Mouse (Mus musculus): ENCODE measurements around the gene V1rd19. TPM values are rescaled to one million over a fixed set of nuclear protein-coding genes. Genes with fewer than 3 reads are reported as not detected.
"Not testable (repeated sequence)": the region's sequence is repeated elsewhere in the genome, so short reads cannot be mapped to it uniquely, and the experiment has no call there.

V1rd19 gene
- total RNA-seq (2022), result not detected

DNA sequence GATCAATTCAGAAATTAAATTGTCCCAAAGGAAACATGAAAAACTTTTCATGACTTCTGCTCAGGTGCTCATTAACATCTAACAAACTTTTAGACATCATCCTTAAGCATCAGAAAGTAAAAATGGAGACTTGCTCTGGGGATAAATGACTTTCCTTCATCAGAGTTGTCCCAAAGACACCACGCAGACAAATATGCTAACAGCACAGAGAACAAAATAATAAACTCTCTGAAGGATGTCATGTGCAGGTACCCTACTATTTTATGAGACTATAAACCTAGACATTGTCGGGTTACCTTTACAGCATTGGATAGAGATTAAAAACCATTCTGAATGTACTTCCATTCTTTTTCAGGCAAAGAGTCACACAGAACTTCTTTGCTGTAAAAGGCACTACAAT is at the start of gene V1rd19:
V1rd19 (plus strand) TSS at position 301 of the 400 bp plus-strand sequence.
- no peak for DNase-seq (ENCODE audit: low spot score in 2 of 2)

DNA sequence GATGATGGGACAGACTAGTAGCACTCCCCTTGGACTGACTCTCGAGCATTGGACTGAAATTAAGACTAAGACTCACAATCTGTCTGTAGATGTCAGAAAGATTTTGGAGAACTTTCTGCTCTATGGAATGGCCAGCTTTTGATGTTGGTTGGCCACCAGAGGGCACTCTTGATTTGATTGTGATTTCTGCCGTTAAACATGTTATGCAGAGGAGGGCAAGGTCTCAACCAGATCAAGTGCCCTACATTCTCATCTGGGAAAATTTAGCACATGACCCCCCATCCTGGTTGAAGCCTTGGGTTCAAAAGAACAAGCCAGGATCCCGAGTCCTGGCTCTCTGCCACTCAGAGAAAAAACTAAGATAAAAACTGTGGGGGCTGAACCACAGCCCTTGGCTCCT is 33.4 kb upstream of the V1rd19 start:
- peak in 1 of 2 experiments; percentile 16 for DNase-seq (ENCODE audit: low spot score in 2 of 2)

DNA sequence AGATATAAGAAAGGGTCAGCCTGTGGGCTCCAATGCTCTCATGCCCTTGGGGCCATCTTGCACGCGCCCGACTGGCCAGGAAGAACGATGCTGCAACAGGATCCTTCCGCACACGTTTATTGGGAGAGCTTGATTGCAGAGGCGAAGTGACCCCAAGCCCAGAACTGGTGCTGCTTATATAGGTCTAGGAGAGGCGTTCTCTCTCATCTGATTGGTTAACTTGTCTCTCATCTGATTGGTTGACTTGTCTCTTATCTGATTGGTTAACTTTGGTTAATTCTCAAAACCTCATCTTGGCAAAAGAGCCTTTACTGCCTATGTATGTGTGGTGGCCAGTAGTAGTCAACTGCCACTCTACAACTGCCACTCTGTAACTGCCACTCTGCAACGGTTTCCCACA is 27.2 kb upstream of the V1rd19 start, which contains the start of gene Vmn1r181:
Vmn1r181 (plus strand) TSS at position 301 of the 400 bp plus-strand sequence.
- not testable (repeated sequence) for DNase-seq (ENCODE audit: low spot score in 2 of 2)

DNA sequence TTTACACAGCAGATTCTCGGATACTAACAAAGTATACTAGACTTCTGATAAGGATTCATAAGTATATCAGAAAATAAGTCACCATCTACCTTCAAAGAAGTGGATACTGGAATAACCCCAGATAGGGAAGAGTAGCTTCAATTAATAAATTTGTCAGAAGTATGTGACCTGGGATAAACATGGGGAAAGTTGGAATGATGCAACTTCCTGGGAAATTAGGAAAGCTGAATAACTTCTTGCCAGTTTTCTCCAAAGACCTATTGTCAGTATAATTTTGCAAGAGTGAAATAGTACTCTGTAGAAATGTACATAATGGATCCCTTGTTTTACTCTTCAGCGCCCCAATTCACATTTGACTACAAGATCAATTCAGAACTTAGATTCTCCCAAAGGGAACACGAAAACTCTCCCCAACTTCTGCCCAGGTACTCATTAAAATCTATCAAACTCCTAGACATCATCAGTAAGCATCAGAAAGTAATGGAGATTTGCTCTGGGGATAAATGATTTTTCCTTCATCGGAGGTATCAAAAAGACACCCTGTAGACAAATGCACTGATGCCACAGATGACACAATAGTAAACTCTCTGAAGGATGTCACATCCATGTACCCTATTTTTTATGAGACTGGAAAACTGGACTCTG is 51.3 kb downstream of the V1rd19 start, which contains the start of gene Vmn1r183:
Vmn1r183 (plus strand) TSS at position 595 of the 645 bp plus-strand sequence.
- DNase-seq (ENCODE audit: low spot score in 2 of 2), result no peak

Other genes starting within 250 kb of the V1rd19 start
- not detected for gene Vmn1r174, start 249.4 kb upstream of the V1rd19 start, total RNA-seq (2022)
- gene Vmn1r175, start 191.0 kb upstream of the V1rd19 start, total RNA-seq (2022), result not detected
- gene Vmn1r176, start 164.3 kb upstream of the V1rd19 start, total RNA-seq (2022), result not detected
- gene Vmn1r177, start 135.2 kb upstream of the V1rd19 start, total RNA-seq (2022), result not detected
- gene Vmn1r178, start 109.7 kb upstream of the V1rd19 start, total RNA-seq (2022), result not detected
- gene Vmn1r179, start 74.7 kb upstream of the V1rd19 start, total RNA-seq (2022), result not detected
- not detected for gene Vmn1r180, start 51.1 kb upstream of the V1rd19 start, total RNA-seq (2022)
- gene Vmn1r181, start 27.1 kb upstream of the V1rd19 start, total RNA-seq (2022), result not detected
- under 1 TPM in 1 of 4 experiments, not detected in 3; 0.04 TPM for gene Vmn1r183, start 51.6 kb downstream of the V1rd19 start, total RNA-seq (2022)
- gene Zfp180, start 80.2 kb downstream of the V1rd19 start, total RNA-seq (2022), result 10 to 100 TPM; 36.0 to 49.5 (median 40.8) TPM
- gene Zfp112, start 110.6 kb downstream of the V1rd19 start, total RNA-seq (2022), result 10 to 100 TPM; 11.2 to 14.3 (median 12.5) TPM
- 10 to 100 TPM; 20.9 to 25.6 (median 21.8) TPM for gene Zfp235, start 132.5 kb downstream of the V1rd19 start, total RNA-seq (2022)
- gene Zfp114, start 173.4 kb downstream of the V1rd19 start, total RNA-seq (2022), result 1 to 10 TPM; 2.9 to 4.6 (median 4.0) TPM
- gene Zfp111, start 209.8 kb downstream of the V1rd19 start, total RNA-seq (2022), result 10 to 100 TPM; 12.2 to 15.2 (median 14.8) TPM
- 10 to 100 TPM in 1 of 4 experiments, 1 to 10 TPM in 3; 8.0 to 10.8 (median 9.1) TPM for gene Zfp109, start 235.9 kb downstream of the V1rd19 start, total RNA-seq (2022)